Mouse (Mus musculus) stomach, embryonic 14.5 days (tissue): Measurements from ENCODE around the gene Lrrc71. TPM values are rescaled to one million over a fixed set of nuclear protein-coding genes. Genes with fewer than 3 reads are reported as not detected.

Experiments used
- ATAC-seq: fragments of 200-750 bp; cut with Nextera tagmentation; 2 replicates; pipeline ENCODE4 v1.8.0; 2017; ENCODE audit warnings: low read depth, moderate TSS enrichment; ENCODE audit not compliant: insufficient number of reproducible peaks, insufficient read depth, low FRiP score
- H3K27ac ChIP-seq: fragments of 300-500 bp; sonication (generic); 2 replicates; pipeline ENCODE4 v1.5.1; 2014; ENCODE audit warnings: mild to moderate bottlenecking, low read length, moderate library complexity, mixed read lengths
- H3K27me3 ChIP-seq: fragments of 300-500 bp; sonication (generic); 2 replicates; pipeline ENCODE4 v1.6.1; 2014; ENCODE audit warnings: low read length, control low read depth, mixed read lengths; ENCODE audit not compliant: control insufficient read depth, insufficient read depth
- H3K36me3 ChIP-seq: fragments of 300-500 bp; sonication (generic); 2 replicates; pipeline ENCODE4 v1.6.1; 2014; ENCODE audit warnings: mild to moderate bottlenecking, control low read depth, low read length, moderate library complexity, mixed read lengths; ENCODE audit not compliant: control insufficient read depth, insufficient read depth
- H3K4me1 ChIP-seq: fragments of 300-500 bp; sonication (generic); 2 replicates; pipeline ENCODE4 v1.6.1; 2014; ENCODE audit warnings: low read length, control low read depth, mixed read lengths; ENCODE audit not compliant: control insufficient read depth, insufficient read depth
- H3K4me2 ChIP-seq: fragments of 300-500 bp; sonication (generic); replicated peaks from 2 replicates; pipeline ENCODE4 v1.6.1; 2014; ENCODE audit warnings: low read depth, low read length, control low read depth
- H3K4me3 ChIP-seq: fragments of 300-500 bp; sonication (generic); 2 replicates; pipeline ENCODE4 v1.5.1; 2014; ENCODE audit warnings: low read depth, low read length, control low read depth
- H3K9ac ChIP-seq: fragments of 300-500 bp; sonication (generic); replicated peaks from 2 replicates; pipeline ENCODE4 v1.6.1; 2014; ENCODE audit warnings: low read depth, mild to moderate bottlenecking, control low read depth, low read length, moderate library complexity, mixed read lengths
- H3K9me3 ChIP-seq: fragments of 300-500 bp; sonication (generic); 2 replicates; pipeline ENCODE4 v1.6.1; 2016; ENCODE audit warnings: low read depth, low read length, control low read depth; ENCODE audit not compliant: control insufficient read depth
- WGBS: fragments of 180-500 bp; shearing (Covaris S2); extraction: QIAGEN DNeasy Blood & Tissue Kit; methylation state at CpG from one replicate; pipeline ENCODE4 v1.1.7; 2014; 5-methylcytosine and 5-hydroxymethylcytosine counted together
- polyA plus RNA-seq: library from polyadenylated mRNA; unstranded; fragments of >200 nt; fragmentation: Nextera tagmentation; extraction: Ambion mirVana; gene quantifications from 2 replicates; pipeline ENCODE4 v1.2.1, GENCODE M21; 2014

Gene Lrrc71
- polyA plus RNA-seq, 1 experiment from 2014 or later = 1.2 TPM

DNA sequence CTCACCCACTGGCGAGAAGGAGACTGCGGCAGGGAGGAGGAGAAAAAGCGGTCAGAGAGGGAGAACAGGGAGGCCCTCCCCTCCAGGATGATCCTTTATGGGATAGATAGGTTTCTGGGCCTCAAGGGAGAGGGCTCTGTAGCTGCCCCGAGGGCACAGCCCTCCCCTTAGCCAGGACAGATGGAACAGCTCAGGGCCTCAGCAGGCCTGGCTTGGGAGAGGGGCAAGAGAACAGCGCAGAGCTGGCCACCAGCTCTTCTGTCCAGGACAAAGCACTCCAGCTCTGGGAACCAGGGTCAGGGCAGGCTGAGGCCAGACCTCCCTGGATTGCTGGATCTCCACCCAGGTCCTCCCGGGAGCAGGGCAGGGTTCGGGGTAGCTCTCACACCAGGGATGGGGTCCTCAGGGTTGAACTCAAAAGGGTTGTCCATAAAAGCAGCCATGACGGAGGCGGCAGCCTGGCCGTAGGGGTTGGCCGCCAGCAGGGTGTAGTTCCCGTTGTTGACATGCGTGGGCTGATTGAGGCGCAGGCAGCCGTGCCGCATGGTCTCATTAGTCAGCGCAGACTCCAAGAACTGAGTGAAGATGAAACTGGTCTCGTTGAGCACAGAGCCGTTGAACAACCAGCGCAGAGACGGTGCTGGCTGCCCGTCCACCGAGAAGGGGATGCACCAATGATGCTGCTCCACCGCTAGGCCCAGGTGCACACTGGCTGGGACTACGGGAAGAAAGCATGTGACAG is 35.0 kb upstream of the Lrrc71 start:
- H3K9ac ChIP-seq = no peak overlapping the region
- H3K27me3 ChIP-seq = no peaks in the 10 kb centered on the region
- 81% methylated on average over 25 of the region's 25 CpGs for WGBS
- peaks cover 13% of the 10 kb centered on the region for H3K4me1 ChIP-seq
- no peaks in the 10 kb centered on the region for H3K36me3 ChIP-seq
- H3K4me2 ChIP-seq = no peak overlapping the region
- no peak overlapping the region for H3K27ac ChIP-seq
- H3K4me3 ChIP-seq = no peak overlapping the region
- no peaks in the 10 kb centered on the region for H3K9me3 ChIP-seq
- ATAC-seq = no peak

DNA sequence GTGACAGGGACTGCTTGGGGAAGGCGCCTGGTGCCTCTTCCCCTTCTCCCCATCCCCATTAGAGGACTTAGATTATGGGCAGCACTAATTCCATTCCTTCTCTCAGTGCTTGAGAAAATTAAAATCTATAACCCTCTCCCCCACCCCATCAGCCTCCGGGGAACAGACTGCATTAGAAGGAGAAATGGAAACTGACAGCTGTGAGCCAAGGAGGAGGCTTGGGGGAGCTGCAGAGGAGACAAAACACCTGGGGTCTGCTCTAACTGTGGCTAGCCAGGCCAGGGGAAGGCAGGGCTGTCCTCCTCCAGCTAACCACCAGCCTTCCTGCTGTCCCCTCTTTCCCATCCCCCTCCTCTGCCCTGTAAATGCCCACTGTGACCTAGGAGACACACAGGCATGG is 30.7 kb upstream of the Lrrc71 start:
- Histone ChIP-seq H3K9ac (no peak overlapping the region), H3K27ac (no peak overlapping the region), H3K9me3 (no peaks in the 10 kb centered on the region), H3K36me3 (no peaks in the 10 kb centered on the region), H3K27me3 (no peaks in the 10 kb centered on the region), H3K4me2 (no peak overlapping the region), H3K4me1 (peaks cover 3% of the 10 kb centered on the region), H3K4me3 (no peak overlapping the region)
- no peak for ATAC-seq
- 34% methylated on average over 2 of the region's 2 CpGs for WGBS

DNA sequence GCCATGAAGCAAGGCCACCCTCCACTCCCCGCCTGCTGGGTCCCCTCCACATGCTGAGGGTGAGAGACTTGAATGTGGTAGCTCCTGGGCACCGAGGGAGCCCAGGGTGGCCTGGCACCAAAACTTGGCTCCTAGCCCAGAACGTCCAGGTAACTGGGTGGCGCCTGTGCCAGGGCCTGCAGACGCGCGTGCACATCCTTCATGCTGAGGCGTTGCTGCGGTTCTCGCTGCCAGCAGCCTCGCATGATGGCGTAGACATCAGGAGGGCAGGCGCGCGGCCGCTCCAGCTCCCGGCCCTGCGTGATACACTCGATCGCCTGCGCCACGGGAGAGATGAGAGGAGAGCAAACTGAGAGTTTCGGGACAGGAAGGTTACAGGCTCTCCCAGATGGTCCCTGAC is 29.9 kb upstream of the Lrrc71 start:
- 50% methylated on average over 23 of the region's 23 CpGs for WGBS
- no peak overlapping the region for H3K4me3 ChIP-seq
- H3K9ac ChIP-seq = no peak overlapping the region
- no peak overlapping the region for H3K27ac ChIP-seq
- no peaks in the 10 kb centered on the region for H3K36me3 ChIP-seq
- no peaks in the 10 kb centered on the region for H3K27me3 ChIP-seq
- no peaks in the 10 kb centered on the region for H3K9me3 ChIP-seq
- no peak for ATAC-seq
- peaks cover 3% of the 10 kb centered on the region for H3K4me1 ChIP-seq
- H3K4me2 ChIP-seq = no peak overlapping the region

DNA sequence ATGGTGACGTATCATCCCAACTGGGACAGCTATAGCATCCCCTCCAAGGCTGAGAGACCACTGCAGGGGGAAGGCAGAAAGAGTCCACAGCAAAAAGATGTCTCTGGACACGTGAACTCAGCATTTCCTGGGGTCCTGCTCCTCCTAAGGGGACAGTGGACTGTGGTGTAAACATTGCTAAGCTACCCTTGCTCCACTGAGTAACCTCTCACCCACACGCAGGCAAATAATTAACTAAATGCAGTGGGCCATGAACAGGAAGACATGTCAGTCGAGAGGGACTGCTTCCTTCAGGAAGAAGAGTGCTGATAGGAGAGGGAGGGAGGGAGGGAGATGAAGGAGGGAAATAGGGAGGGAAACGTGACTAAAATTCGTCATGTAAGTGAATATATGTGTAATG is 22.7 kb upstream of the Lrrc71 start:
- Histone ChIP-seq H3K9me3 (no peaks in the 10 kb centered on the region), H3K4me3 (no peak overlapping the region), H3K27me3 (no peaks in the 10 kb centered on the region), H3K4me1 (peaks cover 11% of the 10 kb centered on the region; the same call in 1 of the 2 replicates), H3K4me2 (no peak overlapping the region), H3K36me3 (no peaks in the 10 kb centered on the region), H3K27ac (no peak overlapping the region), H3K9ac (no peak overlapping the region)
- WGBS = 39% methylated on average over 6 of the region's 6 CpGs
- no peak for ATAC-seq

DNA sequence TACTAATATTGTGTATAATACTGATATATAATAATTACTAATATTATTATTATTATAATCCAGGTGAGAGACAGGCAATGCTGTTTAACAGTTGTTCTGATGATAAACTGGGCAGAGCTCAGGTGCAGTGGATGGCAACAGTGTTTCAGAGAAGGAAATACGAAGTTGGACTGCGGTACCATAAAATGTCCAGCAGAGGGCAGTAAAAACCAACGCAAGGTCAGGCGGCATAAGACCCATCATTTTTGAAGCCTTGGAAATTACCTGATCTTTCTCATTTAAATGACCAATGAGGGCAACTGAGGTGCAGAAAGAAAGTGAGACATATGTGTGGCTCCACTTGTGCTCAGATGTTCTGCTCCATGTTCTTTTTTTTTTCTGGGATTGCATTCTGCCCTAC is 21.9 kb upstream of the Lrrc71 start:
- ATAC-seq = no peak
- Histone ChIP-seq H3K9ac (no peak overlapping the region), H3K4me2 (no peak overlapping the region), H3K36me3 (no peaks in the 10 kb centered on the region), H3K4me3 (no peak overlapping the region), H3K9me3 (no peaks in the 10 kb centered on the region), H3K4me1 (peaks cover 17% of the 10 kb centered on the region), H3K27ac (no peak overlapping the region), H3K27me3 (no peaks in the 10 kb centered on the region)
- WGBS = under 1% methylated on average over 4 of the region's 4 CpGs

DNA sequence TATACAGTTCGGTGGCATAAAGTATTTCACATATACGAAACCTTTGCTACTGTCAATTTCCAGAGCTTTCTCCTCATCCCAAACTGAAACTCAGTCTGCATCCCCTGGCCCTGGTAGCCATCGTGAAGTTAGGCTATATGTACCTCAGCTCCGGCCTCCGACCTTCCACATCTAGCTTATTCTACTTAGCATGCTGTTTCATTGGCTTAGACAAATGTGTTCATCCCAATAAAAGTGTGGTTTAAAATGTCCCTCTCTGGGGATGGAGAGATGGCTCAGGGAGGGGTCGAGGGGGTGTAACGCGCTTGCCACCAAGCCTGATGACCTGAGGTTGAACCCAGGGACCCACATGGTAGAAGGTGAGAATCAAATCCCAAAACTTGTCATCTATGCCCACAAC is 21.1 kb upstream of the Lrrc71 start:
- H3K27me3 ChIP-seq = no peaks in the 10 kb centered on the region
- no peaks in the 10 kb centered on the region for H3K36me3 ChIP-seq
- no peak overlapping the region for H3K9ac ChIP-seq
- H3K4me3 ChIP-seq = no peak overlapping the region
- no peak overlapping the region for H3K4me2 ChIP-seq
- H3K9me3 ChIP-seq = no peaks in the 10 kb centered on the region
- 73% methylated on average over 8 of the region's 8 CpGs for WGBS
- H3K27ac ChIP-seq = no peak overlapping the region
- peaks cover 25% of the 10 kb centered on the region for H3K4me1 ChIP-seq
- no peak for ATAC-seq

DNA sequence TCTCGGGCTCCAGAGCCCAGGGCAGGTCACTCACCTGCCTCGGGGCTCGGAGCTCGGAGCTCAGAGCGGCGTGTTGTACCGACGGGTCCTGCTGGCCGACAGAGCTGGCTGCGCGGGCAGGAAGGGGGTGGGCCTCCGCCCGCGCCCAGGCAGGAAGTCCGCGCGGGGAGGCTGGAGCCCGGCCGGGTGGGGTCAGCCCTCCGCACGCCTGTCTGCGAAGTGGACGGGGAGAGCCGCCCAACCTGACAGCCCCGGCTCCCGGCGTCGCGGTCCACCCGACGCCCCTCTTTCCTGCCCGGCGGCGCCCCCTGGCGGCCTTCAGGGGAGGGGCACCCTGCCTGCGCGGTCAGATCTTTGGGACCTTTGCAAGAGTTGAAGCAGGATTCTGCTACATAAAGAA is 20.4 kb upstream of the Lrrc71 start:
- H3K27me3 ChIP-seq = no peaks in the 10 kb centered on the region
- peak; percentile 80 for ATAC-seq
- peak overlapping the region; percentile 49 for H3K4me3 ChIP-seq
- peak overlapping the region; percentile 78 for H3K27ac ChIP-seq
- under 1% methylated on average over 36 of the region's 37 CpGs for WGBS
- peaks cover 29% of the 10 kb centered on the region for H3K4me1 ChIP-seq
- no peaks in the 10 kb centered on the region for H3K36me3 ChIP-seq
- H3K9ac ChIP-seq = no peak overlapping the region; the same call in 1 of the 2 replicates
- H3K9me3 ChIP-seq = no peaks in the 10 kb centered on the region
- peak overlapping the region; percentile 56 for H3K4me2 ChIP-seq

DNA sequence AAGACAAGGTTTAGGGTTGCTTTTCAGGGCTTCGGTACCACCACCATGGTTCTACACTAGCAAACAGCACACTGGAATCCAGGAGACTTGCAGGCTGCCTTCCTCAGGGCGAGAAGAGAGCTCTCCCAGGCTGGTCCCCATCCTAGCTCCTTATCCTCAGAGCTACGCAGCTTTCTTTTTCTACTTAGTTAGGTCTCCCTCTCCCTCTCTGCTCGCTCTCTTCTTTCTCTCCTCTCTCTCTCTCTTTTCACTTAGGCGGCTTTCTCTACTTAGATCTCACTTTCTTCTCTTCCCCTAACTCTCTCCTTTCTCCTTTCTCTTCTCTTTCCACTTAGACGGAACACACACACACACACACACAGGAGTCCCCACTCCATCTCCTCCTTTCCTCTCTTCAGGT is 20.0 kb upstream of the Lrrc71 start:
- WGBS = 29% methylated on average over 6 of the region's 6 CpGs
- Histone ChIP-seq H3K9me3 (no peaks in the 10 kb centered on the region), H3K36me3 (no peaks in the 10 kb centered on the region), H3K4me2 (peak overlapping the region; percentile 56), H3K9ac (no peak overlapping the region; the same call in 1 of the 2 replicates), H3K27me3 (no peaks in the 10 kb centered on the region), H3K4me3 (peak overlapping the region; percentile 49), H3K27ac (peak overlapping the region; percentile 78), H3K4me1 (peaks cover 32% of the 10 kb centered on the region)
- no peak for ATAC-seq

DNA sequence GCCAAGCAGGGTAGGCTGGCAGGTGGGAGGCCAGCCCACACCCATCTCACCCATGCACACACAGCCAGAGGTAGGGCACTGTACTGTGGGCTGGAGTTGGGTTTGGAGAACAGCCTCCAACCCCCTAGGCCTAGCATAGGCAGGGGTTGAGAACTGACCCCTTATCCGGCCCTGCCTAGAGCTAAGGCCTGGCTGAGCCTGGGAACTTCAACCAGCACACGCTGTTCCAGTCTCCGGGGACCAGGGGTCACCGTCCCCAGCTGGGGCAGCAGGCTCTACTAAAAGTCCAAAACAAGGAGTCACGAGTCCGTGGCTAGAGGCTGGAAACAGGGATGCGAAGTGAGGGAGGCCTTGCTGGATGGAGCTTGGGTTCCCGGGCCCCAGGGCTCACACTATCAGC is 19.3 kb upstream of the Lrrc71 start:
- Histone ChIP-seq H3K4me2 (peak overlapping the region; percentile 56), H3K4me1 (peaks cover 37% of the 10 kb centered on the region), H3K27ac (peak overlapping the region; percentile 78; the same call in 1 of the 2 replicates), H3K36me3 (no peaks in the 10 kb centered on the region), H3K4me3 (peak overlapping the region; percentile 49), H3K9ac (0 out of 2 replicates have a peak overlapping the region, but pooled peaks have one; percentile 18), H3K9me3 (no peaks in the 10 kb centered on the region), H3K27me3 (no peaks in the 10 kb centered on the region)
- WGBS = 81% methylated on average over 8 of the region's 8 CpGs
- ATAC-seq = no peak
